In genomic region chr6:85515941-85516340, GRCm38 (mm10) we compare ENCODE assay signal across 31 mouse cellular contexts. TPM values are rescaled to one million over a fixed set of nuclear protein-coding genes. Genes with fewer than 3 reads are reported as not detected.
DNase-seq lines count a peak whose midpoint lies in the region; ATAC-seq and TF ChIP-seq lines count a peak whose summit lies in the region.
"Had no signal": no experiment of that assay in that cellular context is flagged by ENCODE, and none has a peak within 500 bp of the region (broad histone marks: within the 10 kb centered on the region; RNA-seq: fewer than 3 reads in every experiment).

No protein-coding gene starts in this region.

- TF ChIP-seq CTCF in kidney, adult 2 months (conservative IDR thresholded peaks at IDR 0.05; ENCODE audit: insufficient read depth, insufficient read length, low read depth, low read length), result no peak
- no peak for TF ChIP-seq CTCF in forebrain, postnatal 0 days (IDR thresholded peaks at IDR 0.05; ENCODE audit: low read depth)

- peaks cover 14% of the 10 kb centered on the region for H3K27me3 ChIP-seq in kidney, adult 2 months (replicated peaks; ENCODE audit: control insufficient read depth, insufficient read depth, low read length)
- peaks cover 43% of the 10 kb centered on the region for H3K27me3 ChIP-seq in forebrain, postnatal 0 days (ENCODE audit: insufficient read depth, low read length)

- ATAC-seq in cerebellum, adult (ENCODE audit: insufficient number of reproducible peaks, low FRiP score, low TSS enrichment), result peak; percentile 79
- ATAC-seq in forebrain, postnatal 0 days, result no peak
- ATAC-seq: activated CD4-positive, CD25-positive, alpha-beta regulatory T cell, adult 4 months; forebrain, embryonic 15.5 days; liver, embryonic 12.5 days had no signal

- H3K4me1 ChIP-seq in kidney, adult 2 months (ENCODE audit: control insufficient read depth, insufficient read depth, low read length), result no peaks in the 10 kb centered on the region
- 0 out of 2 replicates have a peak, but pooled peaks cover 6% of the 10 kb centered on the region for H3K4me1 ChIP-seq in forebrain, postnatal 0 days (ENCODE audit: insufficient read depth)

- no peaks in the 10 kb centered on the region for H3K36me3 ChIP-seq in kidney, adult 2 months (ENCODE audit: control insufficient read depth, insufficient read depth, low read length)
- H3K36me3 ChIP-seq in forebrain, postnatal 0 days (ENCODE audit: insufficient read depth), result no peaks in the 10 kb centered on the region
- H3K36me3 ChIP-seq: embryonic facial prominence, embryonic 10.5 days; forebrain, embryonic 15.5 days; heart, embryonic 13.5 days; limb, embryonic 13.5 days; liver, embryonic 12.5 days; midbrain, embryonic 12.5 days had no signal

- no peak for TF ChIP-seq POLR2A in kidney, adult 2 months (IDR thresholded peaks at IDR 0.05; ENCODE audit: low read depth, low read length)

- peak; percentile 97 for DNase-seq in left cerebral cortex, postnatal 4 days
- no peak for DNase-seq in left cerebral cortex, postnatal 14 days (ENCODE audit: low spot score in 2 of 2)
- peak; percentile 98 for DNase-seq in cerebellum, adult 9-10 months
- peak; percentile 43 to 91 for DNase-seq in cerebellum, postnatal 4 days (ENCODE audit: low spot score in 2 of 2)
- DNase-seq in kidney, adult 2 months, result no peak
- DNase-seq in urinary bladder, postnatal 4 days (ENCODE audit: low spot score in 2 of 2), result no peak
- DNase-seq in forebrain, postnatal 0 days, result no peak
- DNase-seq: adrenal gland, postnatal 10 days; gastrocnemius, postnatal 14 days; heart, adult 18-20 months; heart, postnatal 14 days; kidney, adult 8-10 months; kidney, postnatal 14 days; layer of hippocampus, postnatal 36 days; lung, adult 18-20 months; lung, postnatal 10 days; thymus, postnatal 14 days had no signal

- no peak overlapping the region for H3K27ac ChIP-seq in kidney, adult 2 months (ENCODE audit: insufficient read depth, low read depth, low read length)
- no peak overlapping the region for H3K27ac ChIP-seq in forebrain, postnatal 0 days (ENCODE audit: low read depth, low read length)
- H3K27ac ChIP-seq: embryonic facial prominence, embryonic 10.5 days; forebrain, embryonic 15.5 days; heart, embryonic 13.5 days; limb, embryonic 13.5 days; liver, embryonic 12.5 days; midbrain, embryonic 12.5 days had no signal

- no peak overlapping the region for H3K9ac ChIP-seq in forebrain, postnatal 0 days
- H3K9ac ChIP-seq: forebrain, embryonic 15.5 days; heart, embryonic 13.5 days; limb, embryonic 13.5 days; liver, embryonic 12.5 days; midbrain, embryonic 12.5 days had no signal

- intact Hi-C loops in left cerebral cortex, postnatal 4 days (cut with DNase I), result no loop called here
- intact Hi-C loops in left cerebral cortex, postnatal 14 days (cut with DNase I), result no loop called here

- 82% methylated on average over 4 of the region's 4 CpGs for WGBS in kidney, adult 2 months
- 58% methylated on average over 4 of the region's 4 CpGs for WGBS in forebrain, postnatal 0 days

- no peak overlapping the region for H3K4me2 ChIP-seq in forebrain, postnatal 0 days (ENCODE audit: low read depth)
- H3K4me2 ChIP-seq: forebrain, embryonic 15.5 days; heart, embryonic 13.5 days; limb, embryonic 13.5 days; liver, embryonic 12.5 days; midbrain, embryonic 12.5 days had no signal

- no peaks in the 10 kb centered on the region for H3K9me3 ChIP-seq in forebrain, postnatal 0 days (ENCODE audit: low read length)
- H3K9me3 ChIP-seq: embryonic facial prominence, embryonic 10.5 days; forebrain, embryonic 15.5 days; heart, embryonic 13.5 days; liver, embryonic 12.5 days; midbrain, embryonic 12.5 days had no signal

- no peak overlapping the region for H3K4me3 ChIP-seq in kidney, adult 2 months (ENCODE audit: insufficient read depth, low read depth, low read length)
- H3K4me3 ChIP-seq in forebrain, postnatal 0 days (ENCODE audit: low read depth, low read length), result no peak overlapping the region
- H3K4me3 ChIP-seq: embryonic facial prominence, embryonic 10.5 days; forebrain, embryonic 15.5 days; heart, embryonic 13.5 days; limb, embryonic 13.5 days; liver, embryonic 12.5 days; midbrain, embryonic 12.5 days had no signal

RNA-seq across cellular contexts. Expression of gene Egr4, which starts 2.6 kb away (rescaled TPM):
- 1 to 10 TPM; 4.7 to 6.0 TPM for total RNA-seq in left cerebral cortex, postnatal 4 days (2021)
- total RNA-seq in left cerebral cortex, postnatal 14 days (2021), result 10 to 100 TPM; 50.3 to 64.1 TPM
- not detected in 2 replicates for polyA plus RNA-seq in kidney, adult 2 months (2012; rRNA removed)
- 1.3 and 1.7 TPM in 2 replicates for total RNA-seq in forebrain, postnatal 0 days (2014; rRNA removed)
- polyA plus RNA-seq in forebrain, postnatal 0 days (2015; fragmentation: Nextera tagmentation; extraction: Ambion mirVana), result 1.9 and 2.0 TPM in 2 replicates
- total RNA-seq: gastrocnemius, postnatal 14 days; heart, adult 18-20 months; heart, postnatal 14 days; megakaryocyte, adult 5-6 weeks; MEL had no signal
- polyA plus RNA-seq: activated CD4-positive, CD25-positive, alpha-beta regulatory T cell, adult 4 months; C2C12; embryonic facial prominence, embryonic 10.5 days; forebrain, embryonic 15.5 days; heart, embryonic 13.5 days; hindbrain, embryonic 11.5 days; intestine, embryonic 14.5 days; limb, embryonic 13.5 days; liver, embryonic 12.5 days; midbrain, embryonic 12.5 days; neural tube, embryonic 11.5 days had no signal

RNA-seq across cellular contexts. Expression of gene Fbxo41, which starts 13.1 kb away (rescaled TPM):
- 10 to 100 TPM; 88.6 to 89.6 TPM for total RNA-seq in left cerebral cortex, postnatal 4 days (2021)
- 100 to 1,000 TPM; 119 to 126 TPM for total RNA-seq in left cerebral cortex, postnatal 14 days (2021)
- 0.07 and 0.08 TPM in 2 replicates for polyA plus RNA-seq in kidney, adult 2 months (2012; rRNA removed)
- 42.5 and 46.7 TPM in 2 replicates for total RNA-seq in forebrain, postnatal 0 days (2014; rRNA removed)
- polyA plus RNA-seq in forebrain, postnatal 0 days (2015; fragmentation: Nextera tagmentation; extraction: Ambion mirVana), result 8.4 and 11.9 TPM in 2 replicates
- total RNA-seq: heart, adult 18-20 months; heart, postnatal 14 days; megakaryocyte, adult 5-6 weeks had no signal

Comparison
In these comparisons a context has a peak if more than half of its experiments do, and no peak if none do; other contexts are left out.
1. DNase-seq: peak in left cerebral cortex, postnatal 4 days (single experiment), cerebellum, adult 9-10 months (single experiment) and cerebellum, postnatal 4 days (2 of 2); none in left cerebral cortex, postnatal 14 days (0 of 2), kidney, adult 2 months (single experiment), urinary bladder, postnatal 4 days (0 of 2) and forebrain, postnatal 0 days (single experiment).
2. RNA of gene Egr4, which starts 2.6 kb away (total RNA-seq): 50.3 to 64.1 TPM in left cerebral cortex, postnatal 14 days; 4.7 to 6.0 TPM in left cerebral cortex, postnatal 4 days and 1.3 to 1.7 TPM in forebrain, postnatal 0 days; every median in the first group is over 4 times any median in the second.